Mouse (Mus musculus) left cerebral cortex, adult 18-20 months (tissue): ENCODE data around the gene Gm31571. TPM values are rescaled to one million over a fixed set of nuclear protein-coding genes. Genes with fewer than 3 reads are reported as not detected.
"Not testable (repeated sequence)": the region's sequence is repeated elsewhere in the genome, so short reads cannot be mapped to it uniquely, and the experiment has no call there.

Source experiments
- DNase-seq, 2 experiments: peaks; one replicate each; pipeline ENCODE4 v3.0.0; 2021 to 2022; ENCODE audit warnings: low spot score in 2 of 2, mixed read lengths in 1 of 2
- long read RNA-seq, 2 experiments: library from polyadenylated mRNA; stranded (forward); transcript quantifications; one replicate each; pipeline ENCODE4 v2.0.0; 2021
- total RNA-seq, 2 experiments: library from RNA; stranded (reverse); gene quantifications; 2 replicates each; pipeline ENCODE4 v1.2.3; 2021

Gm31571 gene
- not detected for total RNA-seq
- long read RNA-seq, experiment 1: 0 reads
- long read RNA-seq, experiment 2: 0 reads

DNA sequence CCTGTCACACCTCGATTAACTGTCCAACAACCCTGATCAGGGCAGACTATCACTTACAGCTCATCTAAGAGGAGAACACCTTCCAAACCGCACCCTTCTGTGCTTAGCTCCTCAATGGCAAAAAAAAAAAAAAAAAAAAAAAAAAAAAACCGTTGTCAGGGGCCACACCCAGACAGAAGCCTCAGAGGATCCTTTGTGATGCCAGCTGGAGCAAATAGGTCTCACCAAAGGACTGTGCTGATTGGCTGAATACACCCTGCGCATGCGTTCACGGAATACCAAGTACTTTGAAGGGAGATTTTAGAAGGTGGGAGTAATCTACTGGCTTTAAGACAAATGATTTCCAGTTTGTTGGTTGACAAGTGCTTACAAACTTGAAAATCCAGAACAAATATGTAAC is at the start of gene Gm31571:
TSS of gene Gm31571 (minus strand) at position 101 of the 400 bp plus-strand sequence.
- DNase-seq: not testable (repeated sequence)
